Mouse (Mus musculus) intestine, embryonic 15.5 days (tissue): ENCODE measurements at regions not wholly inside any gene's neighbourhood (a gene's known extent, or its start where the extent isn't known, plus 50 kb on each side); places are given as distances from the start of the nearest gene placed in this dataset.
A peak's percentile ranks its signal among the peaks of the same experiment; 100 is the strongest.
"Not testable (repeated sequence)": the region's sequence is repeated elsewhere in the genome, so short reads cannot be mapped to it uniquely, and the experiment has no call there.

ENCODE experiments used
- ATAC-seq: fragments of 200-750 bp; cut with Nextera tagmentation; 2 replicates; pipeline ENCODE4 v1.8.0; 2017; ENCODE audit warnings: moderate TSS enrichment, moderate library complexity
- H3K27ac ChIP-seq: fragments of 300-500 bp; sonication (generic); 2 replicates; pipeline ENCODE4 v1.5.1; 2015; ENCODE audit warnings: mild to moderate bottlenecking, inconsistent platforms
- H3K27me3 ChIP-seq: fragments of 300-500 bp; sonication (generic); replicated peaks from 2 replicates; pipeline ENCODE4 v1.6.1; 2015; ENCODE audit warnings: inconsistent platforms
- H3K36me3 ChIP-seq: fragments of 300-500 bp; sonication (generic); 2 replicates; pipeline ENCODE4 v1.6.1; 2015; ENCODE audit warnings: inconsistent platforms
- H3K4me1 ChIP-seq: fragments of 300-500 bp; sonication (generic); replicated peaks from 2 replicates; pipeline ENCODE4 v1.6.1; 2015; ENCODE audit warnings: inconsistent platforms
- H3K4me2 ChIP-seq: fragments of 300-500 bp; sonication (generic); replicated peaks from 2 replicates; pipeline ENCODE4 v1.6.1; 2015; ENCODE audit warnings: mild to moderate bottlenecking, inconsistent platforms
- H3K4me3 ChIP-seq: fragments of 300-500 bp; sonication (generic); replicated peaks from 2 replicates; pipeline ENCODE4 v1.5.1; 2015; ENCODE audit warnings: inconsistent platforms
- H3K9ac ChIP-seq: fragments of 300-500 bp; sonication (generic); 2 replicates; pipeline ENCODE4 v1.6.1; 2015; ENCODE audit warnings: inconsistent platforms
- H3K9me3 ChIP-seq: fragments of 300-500 bp; sonication (generic); 2 replicates; pipeline ENCODE4 v1.6.1; 2016; ENCODE audit warnings: inconsistent platforms
- WGBS: fragments of 180-500 bp; shearing (Covaris S2); methylation state at CpG from one replicate; pipeline ENCODE4 v1.1.7; 2015; 5-methylcytosine and 5-hydroxymethylcytosine counted together

DNA sequence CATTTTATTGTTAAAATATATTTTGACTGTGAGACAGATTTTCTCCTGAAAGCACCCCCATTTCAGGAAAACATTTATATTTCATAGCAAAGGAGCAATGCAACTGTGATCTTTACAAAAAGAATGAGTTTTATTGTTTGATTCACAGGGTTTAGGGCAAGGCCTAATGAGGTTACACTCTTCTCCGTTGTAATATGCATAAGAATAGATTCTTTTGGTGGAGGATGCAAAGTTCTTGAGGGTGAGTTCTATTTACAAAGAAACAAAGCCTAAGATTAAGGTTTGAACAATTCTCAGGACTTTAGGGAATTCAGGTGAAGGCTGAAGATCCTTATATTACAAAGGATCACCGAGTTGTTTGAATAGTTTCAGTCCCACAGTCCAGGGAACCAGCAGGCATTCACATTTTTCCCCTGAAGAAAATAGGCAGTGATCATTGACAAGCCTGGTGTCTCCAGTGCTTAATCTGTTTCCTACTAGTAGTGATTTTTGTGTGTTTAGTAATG is 1156.2 kb downstream of the Hace1 start:
- 28% methylated on average over 2 of the region's 2 CpGs for WGBS
- H3K36me3 ChIP-seq: no peaks in the 10 kb centered on the region
- no peak overlapping the region for H3K4me3 ChIP-seq
- H3K4me1 ChIP-seq: no peaks in the 10 kb centered on the region
- no peak for ATAC-seq
- H3K9me3 ChIP-seq: no peaks in the 10 kb centered on the region
- H3K9ac ChIP-seq: no peak overlapping the region
- no peak overlapping the region for H3K4me2 ChIP-seq
- H3K27ac ChIP-seq: no peak overlapping the region
- H3K27me3 ChIP-seq: no peaks in the 10 kb centered on the region

DNA sequence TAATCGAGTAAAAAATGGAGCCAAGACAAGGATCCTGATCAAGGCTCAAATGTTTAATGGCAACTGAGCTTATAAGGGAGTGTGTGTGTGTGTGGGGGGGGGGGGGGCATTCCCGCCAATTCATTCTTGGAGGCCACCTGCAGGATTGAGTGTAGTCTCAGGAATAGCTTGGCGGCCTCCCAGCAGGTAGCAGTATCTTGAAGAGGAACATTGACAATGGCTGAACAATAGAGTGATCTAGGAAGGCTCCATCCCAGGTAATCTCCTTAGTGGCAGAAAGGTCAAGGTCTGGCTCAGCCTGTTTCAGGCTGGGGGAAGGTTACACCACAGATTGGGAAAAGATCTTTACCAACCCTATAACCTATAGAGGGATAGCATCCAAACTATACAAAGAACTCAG is 1163.5 kb downstream of the Hace1 start:
- H3K9ac ChIP-seq: no peak overlapping the region
- no peak for ATAC-seq
- no peak overlapping the region for H3K4me2 ChIP-seq
- 81% methylated on average over 3 of the region's 3 CpGs for WGBS
- H3K27ac ChIP-seq: no peak overlapping the region
- H3K36me3 ChIP-seq: no peaks in the 10 kb centered on the region
- no peaks in the 10 kb centered on the region for H3K9me3 ChIP-seq
- H3K27me3 ChIP-seq: no peaks in the 10 kb centered on the region
- no peaks in the 10 kb centered on the region for H3K4me1 ChIP-seq
- no peak overlapping the region for H3K4me3 ChIP-seq

DNA sequence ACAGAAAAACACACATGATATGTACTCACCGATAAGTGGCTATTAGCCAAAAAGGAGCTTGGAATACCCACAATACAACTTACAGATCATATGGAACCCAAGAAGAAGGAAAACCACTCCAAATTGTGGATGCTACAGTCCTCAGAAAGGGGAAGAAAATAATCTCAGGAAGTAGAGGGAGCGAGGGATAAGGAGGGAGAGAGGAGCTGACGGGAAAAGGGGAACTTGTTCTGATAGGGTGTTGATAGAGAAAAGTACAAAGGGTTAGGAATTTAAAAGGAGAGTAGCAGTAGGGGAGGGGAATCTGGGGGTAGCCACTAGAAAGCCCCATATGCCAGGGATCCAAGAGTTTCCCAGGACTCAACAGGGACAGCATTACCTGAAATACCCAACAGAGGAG is 1164.5 kb downstream of the Hace1 start:
- no peak overlapping the region for H3K4me2 ChIP-seq
- ATAC-seq: no peak
- WGBS: 83% methylated on average over 3 of the region's 3 CpGs
- no peaks in the 10 kb centered on the region for H3K9me3 ChIP-seq
- no peak overlapping the region for H3K27ac ChIP-seq
- no peaks in the 10 kb centered on the region for H3K27me3 ChIP-seq
- no peak overlapping the region for H3K9ac ChIP-seq
- no peak overlapping the region for H3K4me3 ChIP-seq
- no peaks in the 10 kb centered on the region for H3K4me1 ChIP-seq
- no peaks in the 10 kb centered on the region for H3K36me3 ChIP-seq

DNA sequence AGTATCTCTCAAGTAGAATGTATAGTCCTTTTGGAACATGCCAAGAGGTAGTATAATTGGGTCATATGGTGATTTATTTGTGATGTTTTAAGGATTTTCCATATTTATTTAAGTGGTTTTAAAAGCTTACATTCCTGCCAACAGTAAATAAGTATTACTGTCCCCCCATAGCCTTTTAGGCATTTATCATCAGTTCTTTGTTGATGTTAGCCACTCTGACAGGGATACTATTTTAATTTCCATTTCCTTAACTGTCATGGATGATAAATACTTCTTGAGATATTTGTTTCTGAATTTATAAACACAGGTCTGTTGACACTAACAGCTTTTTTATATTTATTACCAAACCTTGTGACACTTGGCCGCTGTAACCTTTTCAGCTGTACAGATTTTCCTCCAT is 1183.3 kb downstream of the Hace1 start:
- Histone ChIP-seq H3K36me3 (no peaks in the 10 kb centered on the region), H3K4me3 (no peak overlapping the region), H3K4me1 (no peaks in the 10 kb centered on the region), H3K9ac (no peak overlapping the region), H3K4me2 (no peak overlapping the region), H3K27me3 (no peaks in the 10 kb centered on the region), H3K9me3 (no peaks in the 10 kb centered on the region), H3K27ac (no peak overlapping the region)
- ATAC-seq: no peak
- WGBS: 45% methylated on average over 1 of the region's 1 CpGs

DNA sequence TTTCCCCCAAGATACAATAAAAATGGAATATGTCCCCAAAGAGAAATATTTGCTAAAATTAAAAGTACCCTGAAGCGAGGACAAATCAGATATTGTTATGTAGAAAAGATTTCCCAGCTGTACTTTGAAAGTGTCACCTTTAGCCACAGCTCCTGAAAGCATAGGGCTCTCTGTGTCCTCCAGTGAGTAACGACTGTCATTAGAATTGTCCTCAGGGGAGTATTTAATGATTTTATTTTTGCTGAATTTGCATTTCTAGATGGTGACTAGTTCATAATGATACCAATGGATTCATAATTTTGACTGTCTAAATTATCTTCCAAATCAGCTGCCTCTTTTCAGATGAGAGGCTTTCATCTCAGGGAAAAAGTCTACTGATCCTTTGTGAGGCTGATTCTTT is 1201.1 kb downstream of the Hace1 start:
- no peaks in the 10 kb centered on the region for H3K27me3 ChIP-seq
- H3K36me3 ChIP-seq: no peaks in the 10 kb centered on the region
- H3K4me2 ChIP-seq: no peak overlapping the region
- H3K9ac ChIP-seq: no peak overlapping the region
- WGBS: 72% methylated on average over 2 of the region's 2 CpGs
- H3K4me3 ChIP-seq: no peak overlapping the region
- no peak overlapping the region for H3K27ac ChIP-seq
- no peaks in the 10 kb centered on the region for H3K9me3 ChIP-seq
- ATAC-seq: no peak
- no peaks in the 10 kb centered on the region for H3K4me1 ChIP-seq

DNA sequence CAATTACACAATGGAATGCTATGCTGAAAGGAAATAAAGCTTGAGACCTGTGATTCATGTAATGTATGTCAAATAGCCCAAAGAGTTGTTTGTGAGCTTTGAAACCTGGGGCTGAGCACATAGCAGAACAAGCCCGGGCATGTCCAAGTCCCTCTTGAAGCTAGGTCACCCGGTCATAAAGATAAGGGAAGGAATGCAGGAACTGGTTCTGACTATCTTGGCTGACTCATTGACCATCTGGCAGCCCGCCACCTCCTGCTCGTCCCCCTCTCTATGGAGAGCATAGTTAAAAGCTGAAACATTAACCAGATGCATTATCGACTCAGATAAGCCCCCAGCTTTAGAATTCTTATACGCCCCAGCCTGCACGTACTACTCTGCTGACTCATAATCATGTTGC is 1208.1 kb downstream of the Hace1 start:
- H3K27ac ChIP-seq, H3K4me1 ChIP-seq, H3K4me3 ChIP-seq, H3K4me2 ChIP-seq, H3K9me3 ChIP-seq, H3K36me3 ChIP-seq, H3K27me3 ChIP-seq, H3K9ac ChIP-seq: not testable (repeated sequence)
- ATAC-seq: peak; percentile 72
- WGBS: 43% methylated on average over 7 of the region's 7 CpGs

DNA sequence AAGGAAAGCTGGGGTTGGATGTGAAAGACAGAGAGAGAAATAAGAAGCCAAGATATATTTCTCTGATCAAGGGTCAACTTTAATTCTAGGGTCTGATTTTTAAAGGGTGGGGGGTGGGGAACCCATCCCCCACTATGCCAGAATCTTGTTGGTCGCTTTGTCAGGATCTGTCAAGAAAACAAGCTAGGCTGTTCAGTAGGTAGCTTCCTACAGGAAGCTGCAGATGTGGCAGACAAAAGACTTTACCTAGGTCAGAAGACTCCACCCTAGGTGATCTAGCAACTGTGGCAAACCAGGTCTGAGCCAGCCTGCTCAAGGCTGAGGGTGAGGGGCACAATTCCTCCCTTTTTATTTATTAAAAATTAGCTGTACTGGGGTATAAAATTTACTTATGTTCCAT is 1236.6 kb downstream of the Hace1 start:
- H3K9me3 ChIP-seq: no peaks in the 10 kb centered on the region
- H3K36me3 ChIP-seq: no peaks in the 10 kb centered on the region
- 67% methylated on average over 1 of the region's 1 CpGs for WGBS
- H3K27ac ChIP-seq: no peak overlapping the region
- H3K4me2 ChIP-seq: no peak overlapping the region
- no peak overlapping the region for H3K9ac ChIP-seq
- H3K4me3 ChIP-seq: no peak overlapping the region
- H3K4me1 ChIP-seq: no peaks in the 10 kb centered on the region
- no peaks in the 10 kb centered on the region for H3K27me3 ChIP-seq
- ATAC-seq: no peak

DNA sequence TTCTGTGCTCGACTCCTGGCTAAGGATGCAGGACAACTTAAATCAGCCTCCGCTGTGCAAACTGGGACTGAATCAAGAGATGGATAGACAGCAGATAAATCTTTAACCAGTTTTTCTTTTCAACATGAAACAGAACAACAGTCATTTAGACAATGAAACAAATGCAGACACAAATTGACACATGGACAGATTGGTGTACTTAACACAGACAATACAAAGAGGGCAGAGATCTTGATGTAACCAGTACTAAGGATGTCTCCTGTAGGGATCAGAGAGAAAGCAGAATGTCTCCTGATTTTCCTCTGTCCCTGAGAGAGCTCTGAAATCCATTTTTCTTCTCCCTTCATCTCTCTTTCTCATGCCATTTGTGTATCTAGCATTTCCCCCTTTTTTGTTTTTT is 1241.5 kb downstream of the Hace1 start:
- WGBS: 75% methylated on average over 2 of the region's 2 CpGs
- Histone ChIP-seq H3K9ac (no peak overlapping the region), H3K9me3 (no peaks in the 10 kb centered on the region), H3K27me3 (no peaks in the 10 kb centered on the region), H3K4me2 (no peak overlapping the region), H3K4me1 (no peaks in the 10 kb centered on the region), H3K27ac (no peak overlapping the region), H3K4me3 (no peak overlapping the region), H3K36me3 (no peaks in the 10 kb centered on the region)
- no peak for ATAC-seq

DNA sequence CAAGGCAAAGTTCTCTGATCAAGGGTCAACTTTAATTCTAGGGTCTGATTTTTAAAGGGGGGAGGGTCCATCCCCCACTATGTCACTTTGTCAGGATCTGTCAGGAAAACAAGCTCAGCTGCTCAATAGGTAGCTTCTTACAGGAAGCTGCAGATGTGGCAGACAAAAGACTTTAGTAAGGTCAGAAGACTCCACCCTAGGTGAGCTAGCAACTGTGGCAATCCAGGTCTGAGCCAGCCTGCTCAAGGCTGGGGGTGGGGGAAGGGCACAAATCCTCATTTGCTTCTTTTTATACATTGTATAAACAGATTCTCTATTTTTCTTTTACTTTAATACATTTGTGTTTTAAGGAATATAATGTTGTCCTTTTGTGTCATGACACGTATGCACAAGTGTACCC is 1242.3 kb downstream of the Hace1 start:
- Histone ChIP-seq H3K9me3 (no peaks in the 10 kb centered on the region), H3K27me3 (no peaks in the 10 kb centered on the region), H3K9ac (no peak overlapping the region), H3K4me3 (no peak overlapping the region), H3K27ac (no peak overlapping the region), H3K4me1 (no peaks in the 10 kb centered on the region), H3K4me2 (no peak overlapping the region), H3K36me3 (no peaks in the 10 kb centered on the region)
- 84% methylated on average over 1 of the region's 1 CpGs for WGBS
- no peak for ATAC-seq

DNA sequence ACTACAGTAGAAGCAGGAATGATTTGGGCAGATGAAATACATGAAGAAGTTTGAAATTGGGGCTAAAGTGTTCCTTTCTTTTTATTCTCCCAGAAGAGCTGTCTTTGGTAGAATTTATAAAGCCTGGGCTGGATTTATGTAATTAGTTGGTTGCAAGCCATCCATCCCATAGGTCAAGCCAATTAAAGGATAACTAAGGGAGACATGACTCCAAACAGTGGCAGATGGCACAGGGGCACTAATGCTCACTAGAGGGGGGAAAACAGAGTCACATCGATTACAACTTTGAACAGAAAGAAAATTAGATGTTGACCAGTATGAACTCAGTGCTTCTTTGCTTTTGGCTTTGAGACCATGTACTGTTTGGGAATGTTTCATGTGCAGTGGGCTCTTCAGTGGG is 1246.2 kb downstream of the Hace1 start:
- no peaks in the 10 kb centered on the region for H3K9me3 ChIP-seq
- no peaks in the 10 kb centered on the region for H3K4me1 ChIP-seq
- WGBS: 81% methylated on average over 1 of the region's 1 CpGs
- H3K36me3 ChIP-seq: no peaks in the 10 kb centered on the region
- H3K4me2 ChIP-seq: no peak overlapping the region
- ATAC-seq: no peak
- H3K4me3 ChIP-seq: no peak overlapping the region
- H3K27ac ChIP-seq: no peak overlapping the region
- H3K27me3 ChIP-seq: no peaks in the 10 kb centered on the region
- H3K9ac ChIP-seq: no peak overlapping the region

DNA sequence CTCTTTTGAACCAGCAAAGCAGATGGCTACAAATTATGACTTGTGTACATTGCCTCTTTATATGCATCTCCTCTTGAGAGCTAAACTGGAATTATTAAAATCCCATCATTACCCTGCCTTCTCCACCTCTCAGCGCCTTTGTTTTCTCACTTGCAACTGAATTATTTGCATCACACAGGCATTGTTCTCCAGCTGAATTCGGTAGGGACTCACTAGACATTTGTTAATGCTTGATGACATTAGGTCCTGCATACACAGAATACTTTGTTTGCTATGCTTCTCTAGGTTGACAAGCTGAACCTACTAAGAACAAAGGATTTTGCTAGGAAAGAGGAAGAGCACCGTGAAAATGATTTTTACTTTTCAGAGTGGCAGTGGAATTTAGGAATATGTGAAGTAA is 1248.4 kb downstream of the Hace1 start:
- no peak overlapping the region for H3K27ac ChIP-seq
- no peak overlapping the region for H3K4me3 ChIP-seq
- H3K27me3 ChIP-seq: no peaks in the 10 kb centered on the region
- 60% methylated on average over 3 of the region's 3 CpGs for WGBS
- no peak for ATAC-seq
- H3K36me3 ChIP-seq: no peaks in the 10 kb centered on the region
- H3K4me2 ChIP-seq: no peak overlapping the region
- H3K9me3 ChIP-seq: no peaks in the 10 kb centered on the region
- no peak overlapping the region for H3K9ac ChIP-seq
- no peaks in the 10 kb centered on the region for H3K4me1 ChIP-seq

DNA sequence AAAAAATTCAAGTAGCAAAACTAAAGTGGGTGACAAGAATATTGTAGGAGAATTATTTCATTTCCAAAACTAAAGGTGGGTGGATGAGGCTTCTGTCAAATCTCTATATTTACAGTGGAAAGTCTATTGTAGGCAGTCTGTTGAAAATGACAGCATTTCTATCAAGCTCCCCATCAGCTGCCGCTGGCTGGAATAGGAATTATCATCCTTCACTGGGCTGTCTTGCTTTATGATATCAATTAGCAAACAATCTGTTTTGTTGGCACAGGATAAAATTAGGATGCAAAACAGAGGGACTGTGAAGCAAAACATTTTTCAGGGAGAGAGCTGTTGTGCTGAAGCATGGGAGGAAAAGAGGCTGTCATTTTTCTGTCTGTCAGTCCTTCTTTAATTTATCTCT is 1249.0 kb downstream of the Hace1 start:
- 59% methylated on average over 1 of the region's 1 CpGs for WGBS
- no peak overlapping the region for H3K9ac ChIP-seq
- H3K9me3 ChIP-seq: no peaks in the 10 kb centered on the region
- H3K4me1 ChIP-seq: no peaks in the 10 kb centered on the region
- no peaks in the 10 kb centered on the region for H3K36me3 ChIP-seq
- H3K27me3 ChIP-seq: no peaks in the 10 kb centered on the region
- H3K27ac ChIP-seq: no peak overlapping the region
- no peak overlapping the region for H3K4me2 ChIP-seq
- no peak overlapping the region for H3K4me3 ChIP-seq
- ATAC-seq: no peak

DNA sequence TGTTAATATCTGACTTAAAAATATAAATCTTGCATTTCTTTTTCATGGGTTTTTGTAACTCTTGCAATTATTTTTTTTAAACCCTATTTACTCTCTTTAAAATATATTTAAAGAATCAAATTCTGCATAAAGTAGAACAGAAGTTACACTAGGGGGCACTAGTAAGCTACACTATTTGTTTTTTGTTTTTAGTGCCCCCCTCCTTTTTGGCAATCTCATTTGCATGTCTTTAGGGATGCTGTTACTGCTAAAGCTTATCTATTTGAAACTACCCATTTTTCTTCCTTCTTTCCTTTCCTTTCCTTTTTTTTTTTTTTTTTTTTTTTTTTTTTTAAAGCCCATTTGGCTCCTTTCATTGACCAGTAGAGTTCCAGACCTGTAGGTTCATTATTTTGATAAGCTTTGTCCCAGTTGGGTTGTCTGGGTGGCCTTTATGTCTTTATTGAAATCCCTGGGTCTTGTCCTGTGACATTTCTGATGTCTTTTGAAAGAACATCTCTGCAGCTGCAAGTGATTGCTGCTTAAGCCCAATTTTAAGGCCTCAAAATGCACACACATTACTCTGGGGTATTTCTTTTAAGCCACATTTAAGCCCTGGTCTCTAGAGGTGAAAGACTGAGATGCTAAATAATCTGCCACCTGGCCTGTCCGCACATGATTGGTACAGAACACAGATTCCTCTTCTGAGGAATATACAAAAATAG is 1249.6 kb downstream of the Hace1 start:
- H3K9me3 ChIP-seq: no peaks in the 10 kb centered on the region
- H3K4me3 ChIP-seq: no peak overlapping the region
- no peak for ATAC-seq
- no peaks in the 10 kb centered on the region for H3K4me1 ChIP-seq
- no peak overlapping the region for H3K9ac ChIP-seq
- no peak overlapping the region for H3K27ac ChIP-seq
- H3K36me3 ChIP-seq: no peaks in the 10 kb centered on the region
- H3K27me3 ChIP-seq: no peaks in the 10 kb centered on the region
- WGBS: 76% methylated on average over 1 of the region's 1 CpGs
- no peak overlapping the region for H3K4me2 ChIP-seq
